Mouse (Mus musculus): ENCODE data around the gene Zfp426. TPM values are rescaled to one million over a fixed set of nuclear protein-coding genes. Genes with fewer than 3 reads are reported as not detected.

The Zfp426 gene
- 55.6 TPM for polyA plus RNA-seq (2014; fragmentation: Illumina TruSeq; extraction: RNeasy Lipid Tissue Mini Kit (QIAGEN cat#74804); ENCODE audit: low read depth, low replicate concordance)

GRCm38 (mm10) chr9:20492527-20493233 lies at the start of gene Zfp426:
Gene Zfp426, minus strand, starts transcription at chr9:20492746.

DNA sequence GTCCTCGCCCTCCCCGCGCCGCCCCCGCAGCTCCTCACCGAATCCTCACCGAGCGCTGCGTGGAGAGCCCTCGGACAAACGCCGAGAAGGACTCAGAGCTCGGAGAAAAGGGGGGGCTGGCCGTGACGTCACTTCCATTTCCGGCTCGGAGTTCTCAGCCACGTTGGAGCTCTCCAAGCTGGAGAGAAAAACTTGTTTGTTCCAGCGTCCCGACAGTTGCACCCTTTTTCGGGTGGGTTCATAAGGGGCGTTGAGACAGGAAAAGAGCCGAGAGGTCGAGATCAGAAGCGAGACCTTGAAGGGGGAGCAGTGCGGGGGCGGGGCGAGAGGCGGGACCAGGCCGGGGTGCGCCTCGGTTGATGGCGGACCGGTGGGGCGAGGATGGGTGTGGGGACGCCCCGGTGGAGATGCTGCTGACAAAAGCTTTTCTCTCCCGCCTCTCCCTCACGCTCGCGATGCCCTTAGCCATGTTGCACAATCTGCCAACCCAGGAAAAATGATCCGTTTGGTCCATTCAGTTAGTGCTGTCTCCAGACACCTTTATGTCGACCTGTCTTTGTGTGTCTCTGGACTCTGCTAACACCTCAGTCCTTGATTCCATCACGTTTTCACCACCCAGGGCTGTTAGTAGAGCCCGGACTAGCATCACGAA lies 28.9 kb upstream of the Zfp426 start, which contains the start of gene Zfp266:
Gene Zfp266, minus strand, starts transcription at position 112 of the 652 bp plus-strand sequence.

DNA sequence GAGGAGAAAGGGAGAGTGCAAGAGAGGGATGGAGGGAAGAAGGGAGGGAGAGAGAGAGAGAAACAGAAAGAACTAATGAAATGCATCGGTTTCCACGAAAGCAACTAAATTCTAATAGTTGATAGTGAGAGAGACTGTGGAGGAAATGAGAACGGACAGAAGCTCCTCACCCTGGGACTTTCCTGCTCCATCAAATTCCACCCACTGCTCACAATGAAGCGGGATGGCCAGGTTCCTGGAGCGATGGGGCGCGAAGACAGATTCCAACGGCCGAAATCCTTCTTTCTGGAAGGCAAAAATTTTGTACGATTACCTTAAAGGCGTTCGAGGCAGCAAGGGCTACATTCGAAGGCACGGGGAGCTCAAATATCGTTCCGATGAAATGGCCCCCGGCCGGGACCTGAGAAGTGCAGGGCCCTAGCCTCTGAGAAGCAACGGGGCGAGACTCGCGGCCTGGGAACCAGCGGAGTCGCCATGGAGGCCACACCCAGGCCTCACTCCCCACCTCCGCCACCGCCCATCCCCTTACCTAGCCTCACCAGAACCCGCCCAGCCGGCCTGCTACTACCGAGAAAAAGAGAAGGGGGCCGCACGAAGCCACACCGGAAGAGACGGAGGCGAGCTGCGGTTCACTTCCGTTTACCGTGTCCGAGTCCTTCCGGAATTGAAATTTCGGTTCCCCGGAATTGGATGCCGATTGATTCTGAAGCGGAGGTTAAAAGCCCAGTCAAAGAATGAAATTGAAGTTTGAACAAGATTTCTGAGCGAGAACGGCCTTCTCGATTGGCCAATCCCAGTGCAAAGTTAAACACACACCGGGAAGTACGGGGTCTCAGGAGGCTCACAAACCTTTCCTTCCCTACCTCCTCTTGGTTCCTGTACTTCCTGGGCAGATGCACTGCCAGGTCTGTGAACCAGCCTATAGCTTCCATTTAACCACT lies 32.9 kb downstream of the Zfp426 start, which contains the start of gene Zfp26:
Gene Zfp26, minus strand, starts transcription at position 786 of the 941 bp plus-strand sequence.

Other genes with a start within 250 kb of the Zfp426 start
- gene Olfr39, start 210.4 kb downstream of the Zfp426 start, polyA plus RNA-seq (2014; fragmentation: Illumina TruSeq; extraction: RNeasy Lipid Tissue Mini Kit (QIAGEN cat#74804); ENCODE audit: low read depth, low replicate concordance), result not detected
- not detected for gene Olfr873, start 194.2 kb downstream of the Zfp426 start, polyA plus RNA-seq (2014; fragmentation: Illumina TruSeq; extraction: RNeasy Lipid Tissue Mini Kit (QIAGEN cat#74804); ENCODE audit: low read depth, low replicate concordance)
- gene Olfr18, start 156.7 kb downstream of the Zfp426 start, polyA plus RNA-seq (2014; fragmentation: Illumina TruSeq; extraction: RNeasy Lipid Tissue Mini Kit (QIAGEN cat#74804); ENCODE audit: low read depth, low replicate concordance), result not detected
- 32.9 TPM for gene Zfp560, start 107.6 kb downstream of the Zfp426 start, polyA plus RNA-seq (2014; fragmentation: Illumina TruSeq; extraction: RNeasy Lipid Tissue Mini Kit (QIAGEN cat#74804); ENCODE audit: low read depth, low replicate concordance)
- 20.2 TPM for gene Zfp26, start 32.6 kb downstream of the Zfp426 start, polyA plus RNA-seq (2014; fragmentation: Illumina TruSeq; extraction: RNeasy Lipid Tissue Mini Kit (QIAGEN cat#74804); ENCODE audit: low read depth, low replicate concordance)
- gene Zfp266, start 28.7 kb upstream of the Zfp426 start, polyA plus RNA-seq (2014; fragmentation: Illumina TruSeq; extraction: RNeasy Lipid Tissue Mini Kit (QIAGEN cat#74804); ENCODE audit: low read depth, low replicate concordance), result 44.9 TPM
- gene Zfp846, start 88.5 kb upstream of the Zfp426 start, polyA plus RNA-seq (2014; fragmentation: Illumina TruSeq; extraction: RNeasy Lipid Tissue Mini Kit (QIAGEN cat#74804); ENCODE audit: low read depth, low replicate concordance), result 17.3 TPM
- gene Ubl5, start 150.1 kb upstream of the Zfp426 start, polyA plus RNA-seq (2014; fragmentation: Illumina TruSeq; extraction: RNeasy Lipid Tissue Mini Kit (QIAGEN cat#74804); ENCODE audit: low read depth, low replicate concordance), result 75.9 TPM
- 2.5 TPM for gene Fbxl12, start 152.0 kb upstream of the Zfp426 start, polyA plus RNA-seq (2014; fragmentation: Illumina TruSeq; extraction: RNeasy Lipid Tissue Mini Kit (QIAGEN cat#74804); ENCODE audit: low read depth, low replicate concordance)
- gene Pin1, start 159.3 kb upstream of the Zfp426 start, polyA plus RNA-seq (2014; fragmentation: Illumina TruSeq; extraction: RNeasy Lipid Tissue Mini Kit (QIAGEN cat#74804); ENCODE audit: low read depth, low replicate concordance), result 0.85 TPM